Mouse (Mus musculus): ENCODE measurements at regions not wholly inside any gene's neighbourhood (a gene's known extent, or its start where the extent isn't known, plus 50 kb on each side); places are given as distances from the start of the nearest gene placed in this dataset.
"Not testable (repeated sequence)": the region's sequence is repeated elsewhere in the genome, so short reads cannot be mapped to it uniquely, and the experiment has no call there.

DNA sequence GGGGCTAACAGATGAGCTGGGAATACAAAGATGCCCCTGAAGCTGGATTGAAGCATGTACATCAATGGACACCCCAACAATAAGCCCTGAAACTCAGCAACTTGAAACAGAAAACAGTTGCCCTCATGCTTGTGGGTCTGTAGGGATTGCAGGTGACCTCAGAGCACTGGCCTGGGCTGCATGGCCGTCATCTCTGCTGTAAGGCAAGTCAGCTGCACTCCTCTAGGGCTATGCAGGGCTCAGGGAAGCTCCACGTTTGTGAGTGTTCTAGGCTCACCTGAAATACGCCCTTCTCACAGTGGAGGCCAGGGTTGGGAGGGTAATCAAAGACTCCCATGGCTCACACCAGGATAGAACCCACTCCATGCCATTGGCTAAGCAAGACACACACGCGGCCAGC is 292.2 kb upstream of the Kdm8 start:
- DNase-seq (ENCODE audit: extremely low spot score, low read depth, low spot score) = no peak

DNA sequence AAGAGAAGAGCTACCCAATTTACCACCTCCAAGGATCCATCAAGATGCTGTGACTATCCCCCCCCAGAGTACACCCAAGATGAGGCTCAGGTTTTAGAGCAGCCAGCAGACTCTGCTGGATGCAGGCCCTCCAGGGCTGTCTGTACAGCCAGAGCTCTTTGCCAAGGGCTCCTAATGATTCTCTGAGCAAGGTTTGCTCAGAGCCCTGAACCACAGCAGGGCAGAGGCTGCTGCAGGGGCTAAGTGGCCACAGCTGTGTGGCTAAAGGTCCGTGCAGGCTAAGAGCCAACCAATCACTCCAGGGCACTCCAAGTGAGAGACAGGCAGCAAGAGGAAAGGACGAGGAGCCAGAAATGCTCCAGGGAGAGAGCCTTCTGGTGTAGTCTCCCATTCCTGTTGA is 289.2 kb upstream of the Kdm8 start:
- DNase-seq (ENCODE audit: extremely low spot score, low read depth, low spot score) = no peak

DNA sequence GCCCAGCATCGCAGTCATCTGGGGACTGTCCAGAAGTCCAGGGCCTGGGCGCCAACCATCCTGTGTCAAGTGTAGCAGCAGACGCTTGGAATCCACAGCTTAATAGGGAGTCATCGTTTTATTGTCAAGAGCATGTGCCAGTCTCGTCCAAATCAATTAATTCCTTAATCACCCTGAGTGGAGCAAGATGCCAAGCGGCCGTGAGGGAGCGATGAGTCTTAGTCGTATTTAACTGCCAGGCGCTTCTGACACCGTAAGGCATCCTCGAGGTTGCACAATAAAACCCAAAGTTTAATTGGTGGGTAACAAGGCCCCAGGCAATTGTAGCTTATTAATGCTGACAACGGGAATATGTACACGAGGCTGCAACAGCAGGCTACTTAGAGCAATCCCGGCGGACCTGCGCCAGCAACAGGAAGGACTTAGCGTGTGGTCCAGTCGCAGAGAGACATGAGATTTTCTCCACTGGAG is 277.6 kb upstream of the Kdm8 start:
- DNase-seq (ENCODE audit: extremely low spot score, low read depth, low spot score) = no peak

DNA sequence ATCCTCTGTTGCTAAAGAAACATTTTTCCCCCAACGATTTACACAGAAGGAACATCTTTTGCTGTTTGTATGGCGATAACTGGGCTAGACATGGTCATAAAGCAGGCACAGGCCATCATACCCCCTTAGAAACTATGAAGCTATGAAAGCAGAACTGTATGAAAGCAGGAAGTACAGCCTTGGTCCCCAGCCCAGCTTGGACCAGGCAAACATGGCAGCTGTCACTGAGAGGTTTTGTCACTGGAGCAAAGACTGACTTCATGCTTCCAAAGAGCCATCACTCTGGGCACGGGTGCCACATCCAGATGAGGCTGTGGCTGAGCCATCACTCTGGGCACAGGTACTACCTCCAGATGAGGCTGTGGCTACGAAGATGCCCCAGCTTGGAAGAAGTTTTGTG is 276.8 kb upstream of the Kdm8 start:
- DNase-seq (ENCODE audit: extremely low spot score, low read depth, low spot score) = no peak

DNA sequence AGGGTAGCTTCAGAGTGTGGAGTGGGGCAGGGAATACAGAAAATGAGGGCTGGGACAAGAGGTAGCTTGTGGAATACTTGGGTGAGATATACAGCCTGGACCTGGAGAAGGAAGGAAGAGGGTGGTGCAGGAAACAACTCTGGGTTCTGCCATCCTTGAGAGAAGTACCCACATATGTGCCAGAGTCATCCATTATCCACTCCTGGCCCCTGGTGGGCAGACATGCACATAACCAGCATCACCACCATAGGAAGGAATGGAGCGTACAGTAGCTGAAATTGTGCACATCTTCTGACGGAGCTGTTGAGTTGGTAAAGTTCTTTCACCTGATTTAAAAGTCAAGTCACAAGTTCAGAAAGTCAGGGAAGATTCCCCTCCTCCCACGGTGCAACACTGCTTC is 262.9 kb upstream of the Kdm8 start:
- no peak for DNase-seq (ENCODE audit: extremely low spot score, low read depth, low spot score)

DNA sequence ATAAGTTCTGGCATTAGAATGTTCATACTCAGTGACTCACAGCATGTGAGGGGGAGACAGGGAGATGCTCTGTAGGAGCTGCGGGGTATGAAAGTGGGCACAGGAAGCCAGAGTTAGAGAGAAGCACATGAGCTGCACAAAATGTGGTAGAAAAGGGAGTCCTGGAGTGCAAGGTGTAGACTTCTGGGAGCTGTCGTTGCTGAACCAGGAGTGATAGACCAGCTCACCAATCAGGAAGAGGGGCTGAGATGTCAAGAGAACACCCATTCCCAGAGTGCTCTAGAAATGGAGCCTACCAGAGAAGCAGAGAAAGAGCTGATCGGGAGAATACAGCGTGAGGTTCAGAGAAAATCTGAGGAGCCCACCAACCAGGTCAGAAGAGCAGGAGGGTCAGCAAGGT is 262.2 kb upstream of the Kdm8 start:
- no peak for DNase-seq (ENCODE audit: extremely low spot score, low read depth, low spot score)

DNA sequence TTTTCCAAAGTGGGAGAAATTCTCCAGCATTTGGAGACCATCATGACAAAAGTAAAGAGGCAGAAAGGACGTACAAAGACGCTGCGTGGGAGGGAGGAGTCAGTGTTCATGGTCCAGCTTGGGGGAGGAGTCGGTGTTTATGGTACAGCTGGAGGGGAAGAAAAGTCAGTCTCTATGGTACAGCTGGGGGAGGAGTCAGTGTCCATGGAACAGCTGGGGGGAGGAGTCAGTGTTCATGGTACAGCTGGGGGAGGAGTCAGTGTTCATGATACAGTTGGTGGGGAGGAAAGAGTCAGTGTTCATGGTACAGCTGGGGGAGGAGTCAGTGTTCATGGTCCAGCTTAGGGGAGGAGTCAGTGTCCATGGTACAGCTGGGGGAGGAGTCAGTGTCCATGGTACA is 261.5 kb upstream of the Kdm8 start:
- not testable (repeated sequence) for DNase-seq (ENCODE audit: extremely low spot score, low read depth, low spot score)

DNA sequence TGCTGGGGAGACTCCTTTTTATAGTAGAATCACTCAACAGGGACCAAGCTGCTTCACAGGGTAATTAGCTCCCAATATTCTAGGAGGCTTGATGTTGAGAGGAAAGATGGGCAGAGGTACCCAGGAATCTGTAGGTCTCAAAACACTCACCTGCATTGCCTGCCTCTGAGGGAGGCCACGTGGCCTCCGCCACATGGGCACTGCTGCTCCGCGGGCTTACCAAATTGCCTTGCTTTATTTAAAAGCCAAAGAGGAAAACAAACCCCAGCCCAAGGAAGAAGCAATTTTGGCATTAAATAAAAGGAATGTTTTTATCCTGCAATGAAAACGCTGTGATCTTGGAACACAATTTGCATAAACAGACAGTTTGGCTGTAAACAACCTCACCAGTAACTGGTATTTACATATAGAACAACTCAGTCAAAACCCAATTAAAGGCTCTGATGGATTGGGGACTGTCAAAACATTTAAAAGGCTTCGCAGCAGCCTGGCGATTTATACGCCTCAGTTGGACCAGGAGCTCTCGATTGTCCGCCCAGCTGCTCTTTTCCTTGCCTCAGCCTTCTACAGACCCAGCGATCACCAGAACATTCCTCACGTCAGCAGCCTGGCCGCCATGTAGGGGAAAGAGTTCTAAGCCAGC is 259.3 kb upstream of the Kdm8 start:
- no peak for DNase-seq (ENCODE audit: extremely low spot score, low read depth, low spot score)

DNA sequence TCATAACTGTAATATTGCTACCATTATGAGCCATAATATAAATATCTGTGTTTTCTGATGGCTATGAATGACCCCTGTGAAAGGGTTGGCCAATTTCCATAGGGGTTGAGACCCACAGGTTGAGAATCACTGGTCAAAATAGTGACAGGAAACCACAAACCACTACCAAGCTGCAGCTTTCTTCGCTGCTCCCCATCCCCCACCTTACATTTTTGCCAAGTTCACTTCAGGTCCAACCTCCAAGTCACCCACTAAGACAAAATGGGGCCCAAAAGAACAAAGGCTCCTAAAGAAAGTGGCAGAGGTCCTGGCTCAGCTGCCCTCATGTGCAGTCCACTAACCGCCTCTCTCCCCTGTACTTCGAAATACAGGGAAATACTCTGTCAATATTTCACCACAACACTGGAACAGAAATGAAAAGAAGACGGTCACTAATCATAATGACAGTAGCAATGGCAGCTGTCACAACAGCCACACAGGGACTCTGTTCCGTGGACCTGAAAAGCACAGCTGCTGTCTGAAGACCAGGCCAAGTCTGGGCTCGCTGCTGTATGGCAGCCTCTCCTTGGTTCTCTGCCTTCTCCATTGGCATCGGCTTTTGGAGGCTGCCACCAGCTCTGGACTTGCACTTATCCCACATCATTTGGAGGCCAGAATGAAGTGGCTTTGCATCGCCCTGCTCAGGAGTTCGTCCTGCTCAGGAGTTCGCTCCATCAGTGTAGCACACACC is 257.3 kb upstream of the Kdm8 start:
- DNase-seq (ENCODE audit: extremely low spot score, low read depth, low spot score) = no peak

DNA sequence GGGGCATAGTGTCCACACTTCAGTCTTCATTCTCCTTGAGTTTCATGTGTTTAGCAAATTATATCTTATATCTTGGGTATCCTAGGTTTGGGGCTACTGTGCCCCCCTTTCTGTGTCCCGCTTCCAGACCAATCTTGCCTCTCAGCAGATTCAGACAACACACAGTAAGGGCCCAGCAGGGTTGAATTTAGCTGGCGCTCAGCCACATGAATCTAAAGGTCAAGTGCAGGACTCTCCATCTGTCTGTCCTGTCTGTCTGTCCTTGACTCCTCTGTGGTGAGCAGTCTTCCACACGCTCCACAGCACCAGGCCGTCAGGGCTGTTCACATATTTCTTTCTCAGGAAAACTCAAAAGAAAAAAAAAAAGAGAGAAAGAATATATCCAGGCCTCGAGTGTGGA is 255.5 kb upstream of the Kdm8 start:
- DNase-seq (ENCODE audit: extremely low spot score, low read depth, low spot score) = no peak

DNA sequence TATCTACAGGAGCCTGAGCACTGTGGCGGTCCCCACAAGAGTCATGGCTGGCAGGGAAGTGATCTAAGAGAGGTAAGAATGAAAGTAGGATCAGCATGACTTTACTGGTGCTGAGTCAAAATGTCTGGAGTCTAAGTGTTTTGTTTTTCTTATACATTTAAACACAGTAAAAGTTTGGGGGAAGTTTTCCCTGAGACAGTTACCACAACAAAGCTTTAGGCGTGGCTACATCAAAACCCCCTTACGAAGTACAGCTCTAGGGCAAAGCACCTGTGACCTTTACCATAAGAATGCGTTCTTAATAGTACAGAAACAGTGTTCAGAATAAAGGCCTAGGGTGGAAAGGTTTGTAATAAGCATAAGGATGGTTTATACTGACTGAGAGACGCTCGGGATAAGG is 254.4 kb upstream of the Kdm8 start:
- no peak for DNase-seq (ENCODE audit: extremely low spot score, low read depth, low spot score)

DNA sequence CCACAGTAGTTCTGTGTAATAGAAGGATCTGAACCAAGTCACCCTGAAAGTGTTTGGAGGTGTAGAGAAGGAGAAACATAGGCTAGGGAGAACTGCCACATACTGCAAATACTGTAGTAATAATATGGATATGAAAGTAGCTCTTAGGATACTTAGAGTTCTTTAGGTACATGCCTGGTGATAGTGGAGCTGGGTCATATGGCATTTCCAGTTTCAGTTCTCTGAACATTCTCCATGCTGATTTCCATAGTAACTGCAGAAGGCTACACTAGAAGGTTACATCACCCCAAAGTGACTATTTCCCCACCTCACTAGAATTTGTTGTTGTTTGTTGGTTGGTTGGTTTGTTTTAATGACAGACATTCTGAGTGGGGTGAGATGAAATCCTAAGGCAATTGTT is 253.2 kb upstream of the Kdm8 start:
- no peak for DNase-seq (ENCODE audit: extremely low spot score, low read depth, low spot score)

DNA sequence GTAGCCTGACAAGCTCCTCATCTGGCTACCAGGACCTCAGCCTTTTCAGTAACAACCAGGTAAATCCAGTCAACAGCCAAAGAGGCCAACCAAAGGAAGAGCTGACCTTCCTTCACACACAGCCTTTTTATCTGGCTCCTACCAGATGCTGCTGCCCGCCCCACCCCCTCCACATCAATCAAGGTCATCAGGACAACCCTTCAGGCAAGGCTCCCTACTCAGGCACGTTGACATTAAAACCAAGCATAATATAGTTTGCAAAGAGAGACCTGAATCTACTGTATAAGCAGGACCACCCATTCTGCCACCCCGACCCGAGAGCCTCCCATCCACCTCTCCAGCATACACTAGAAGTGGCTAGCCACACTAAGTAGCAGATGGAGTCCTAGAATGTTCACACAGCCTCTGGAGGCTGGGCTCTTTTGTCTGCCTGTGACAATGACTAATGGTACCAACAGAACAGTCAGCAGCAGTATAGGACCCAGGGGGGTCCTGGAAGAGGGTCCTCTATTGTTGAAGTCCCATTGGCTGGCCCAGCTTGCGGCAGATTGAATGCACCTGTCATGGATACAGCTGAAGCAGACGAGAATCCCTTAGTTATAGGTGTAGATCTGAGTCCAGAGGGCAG is 233.0 kb upstream of the Kdm8 start:
- no peak for DNase-seq (ENCODE audit: extremely low spot score, low read depth, low spot score)

DNA sequence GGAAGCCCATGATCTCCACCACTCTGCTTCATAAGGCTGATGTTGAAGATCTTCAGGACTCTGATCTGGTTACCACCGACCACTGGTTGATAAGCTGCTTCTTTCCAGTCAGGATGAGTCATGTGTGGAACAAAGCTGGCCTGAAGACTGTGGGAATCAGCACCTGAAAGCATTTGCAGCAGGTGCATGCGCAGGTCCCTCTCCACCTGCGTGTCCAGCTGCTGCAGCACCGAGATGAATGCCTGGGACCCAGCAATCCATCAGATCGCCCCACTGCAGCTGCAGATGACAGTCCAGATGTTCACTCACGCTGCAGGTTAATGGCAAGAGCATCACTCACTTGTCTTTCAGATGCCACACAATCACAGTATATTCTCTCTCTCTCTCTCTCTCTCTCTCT is 230.4 kb upstream of the Kdm8 start:
- no peak for DNase-seq (ENCODE audit: extremely low spot score, low read depth, low spot score)

DNA sequence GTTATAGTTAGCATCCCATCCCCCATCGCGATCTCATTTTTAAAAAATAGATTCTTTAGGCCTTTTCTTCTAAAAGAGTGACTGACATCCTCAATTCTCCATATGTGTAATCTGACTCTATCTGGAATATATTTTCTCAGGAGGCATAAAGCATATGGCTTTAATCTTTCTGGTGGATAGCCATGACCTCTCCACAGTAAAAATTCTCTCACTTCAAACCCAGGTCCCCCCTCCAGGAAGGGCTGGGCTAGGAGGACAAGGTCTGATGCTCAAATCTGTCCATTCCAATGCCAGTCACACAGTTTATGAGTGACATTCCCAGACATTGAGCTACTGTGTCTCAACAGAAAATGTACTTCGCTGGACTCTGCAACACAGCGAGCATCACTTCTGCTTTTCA is 226.8 kb upstream of the Kdm8 start:
- no peak for DNase-seq (ENCODE audit: extremely low spot score, low read depth, low spot score)

DNA sequence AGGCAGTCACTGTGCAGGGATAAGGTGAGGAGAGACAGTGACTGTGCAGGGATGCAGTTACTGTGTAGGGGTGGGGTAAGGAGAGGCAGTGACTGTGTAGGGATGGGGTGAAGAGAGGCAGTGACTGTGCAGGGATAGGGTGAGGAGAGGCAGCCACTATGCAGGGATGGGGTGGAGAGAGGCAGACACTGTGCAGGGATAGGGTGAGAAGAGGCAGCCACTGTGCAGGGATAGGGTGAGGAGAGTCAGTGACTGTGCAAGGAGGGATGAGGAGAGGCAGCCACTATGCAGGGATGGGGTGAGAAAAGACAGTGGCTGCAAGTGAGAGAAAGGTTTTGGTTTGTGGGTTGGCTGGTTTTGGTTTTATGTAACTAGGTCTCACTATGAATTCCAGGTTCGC is 221.8 kb upstream of the Kdm8 start:
- no peak for DNase-seq (ENCODE audit: extremely low spot score, low read depth, low spot score)

DNA sequence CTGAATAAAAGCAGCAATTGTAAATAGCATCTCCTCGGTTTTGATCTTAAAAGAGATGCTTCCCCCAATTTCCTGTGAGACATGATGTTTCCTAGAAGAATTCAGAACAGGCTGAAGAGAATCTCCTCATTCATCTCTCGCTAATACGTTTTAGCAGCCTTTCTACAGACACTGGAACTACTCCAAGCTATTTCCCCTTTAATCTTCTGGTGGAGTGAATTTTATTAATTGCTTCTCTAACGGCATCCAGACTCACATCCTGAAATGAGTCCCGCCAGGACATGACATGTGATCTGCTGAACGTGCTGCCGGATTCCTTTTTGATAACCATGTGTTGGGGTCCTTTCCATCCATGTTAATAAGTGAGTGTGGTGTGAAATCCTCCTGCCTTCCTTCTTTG is 209.6 kb upstream of the Kdm8 start:
- no peak for DNase-seq (ENCODE audit: extremely low spot score, low read depth, low spot score)

DNA sequence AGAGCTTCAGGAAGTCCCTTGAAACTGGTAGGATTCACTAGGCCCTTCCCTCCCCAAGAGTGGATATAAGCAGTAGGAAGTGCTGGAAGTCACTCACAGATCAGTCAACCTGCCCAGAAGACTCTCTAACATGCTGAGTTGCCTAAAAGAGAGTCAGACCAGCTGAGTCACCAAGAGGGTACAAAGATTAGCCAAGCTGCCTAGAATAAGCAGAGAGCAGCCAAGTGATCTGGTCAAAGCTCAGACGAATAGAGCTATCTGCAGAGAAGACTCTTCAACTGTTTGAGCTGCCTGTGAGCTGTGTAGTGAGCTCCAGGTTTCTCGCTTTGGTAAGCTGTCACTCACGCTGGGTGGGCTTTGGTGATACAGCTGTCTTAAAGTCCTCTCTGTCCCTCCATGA is 207.4 kb upstream of the Kdm8 start:
- no peak for DNase-seq (ENCODE audit: extremely low spot score, low read depth, low spot score)

DNA sequence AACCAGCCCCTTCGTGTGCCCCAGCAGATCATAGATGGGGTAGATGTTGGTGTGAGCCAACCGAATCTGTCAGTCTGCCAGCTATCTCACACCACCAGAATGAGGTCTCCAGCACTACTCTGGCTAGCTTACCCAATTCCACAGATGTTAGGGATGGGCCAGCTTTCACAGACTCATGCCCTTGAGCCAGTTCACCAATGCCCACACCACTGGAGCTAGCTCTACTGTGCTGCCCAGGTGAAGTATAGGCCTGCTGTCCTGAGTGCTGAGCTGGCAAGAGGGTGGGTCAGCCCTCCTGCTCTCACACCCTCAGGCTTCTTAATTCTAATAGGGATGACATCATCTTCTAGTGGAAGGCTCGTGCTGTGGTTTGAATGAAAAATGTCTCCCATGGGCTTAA is 201.5 kb upstream of the Kdm8 start:
- no peak for DNase-seq (ENCODE audit: extremely low spot score, low read depth, low spot score)

DNA sequence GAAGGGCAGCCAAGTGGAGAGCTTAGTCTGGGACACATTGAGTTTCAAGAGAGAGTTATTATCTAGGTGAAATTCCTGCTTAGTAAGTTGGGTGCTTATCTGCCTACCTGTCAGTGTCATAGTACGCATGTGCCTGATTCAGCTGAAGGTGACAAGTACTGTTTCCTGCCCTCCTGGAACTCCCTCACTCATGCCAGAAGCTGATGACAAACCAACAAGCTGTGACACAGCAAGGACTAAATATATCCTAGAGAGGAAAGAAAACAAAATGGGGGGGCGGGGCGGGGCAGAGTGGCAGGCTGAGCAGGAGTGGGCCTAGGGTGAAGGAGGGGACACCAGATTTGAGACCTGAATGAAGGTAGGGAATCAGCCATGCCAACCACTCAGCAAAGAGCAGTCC is 196.1 kb upstream of the Kdm8 start:
- no peak for DNase-seq (ENCODE audit: extremely low spot score, low read depth, low spot score)

DNA sequence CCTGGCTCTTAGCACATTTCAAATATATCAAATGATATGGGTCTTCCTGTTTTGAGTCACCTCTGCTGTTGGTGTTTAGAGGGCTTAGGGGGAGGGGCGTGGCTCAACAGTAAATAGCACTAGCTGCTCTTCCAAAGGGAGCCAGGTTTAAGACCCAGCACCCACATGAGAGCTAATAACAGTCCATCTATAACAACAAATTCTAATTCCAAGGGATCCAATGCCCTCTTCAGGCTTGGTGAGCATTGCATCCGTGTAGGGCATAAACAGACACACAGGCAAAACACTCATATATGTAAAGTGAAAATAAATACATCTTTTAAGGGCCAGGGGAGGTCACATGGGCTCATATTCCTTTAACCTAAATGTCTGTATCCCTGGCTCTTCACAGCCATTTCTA is 194.1 kb upstream of the Kdm8 start:
- no peak for DNase-seq (ENCODE audit: extremely low spot score, low read depth, low spot score)

DNA sequence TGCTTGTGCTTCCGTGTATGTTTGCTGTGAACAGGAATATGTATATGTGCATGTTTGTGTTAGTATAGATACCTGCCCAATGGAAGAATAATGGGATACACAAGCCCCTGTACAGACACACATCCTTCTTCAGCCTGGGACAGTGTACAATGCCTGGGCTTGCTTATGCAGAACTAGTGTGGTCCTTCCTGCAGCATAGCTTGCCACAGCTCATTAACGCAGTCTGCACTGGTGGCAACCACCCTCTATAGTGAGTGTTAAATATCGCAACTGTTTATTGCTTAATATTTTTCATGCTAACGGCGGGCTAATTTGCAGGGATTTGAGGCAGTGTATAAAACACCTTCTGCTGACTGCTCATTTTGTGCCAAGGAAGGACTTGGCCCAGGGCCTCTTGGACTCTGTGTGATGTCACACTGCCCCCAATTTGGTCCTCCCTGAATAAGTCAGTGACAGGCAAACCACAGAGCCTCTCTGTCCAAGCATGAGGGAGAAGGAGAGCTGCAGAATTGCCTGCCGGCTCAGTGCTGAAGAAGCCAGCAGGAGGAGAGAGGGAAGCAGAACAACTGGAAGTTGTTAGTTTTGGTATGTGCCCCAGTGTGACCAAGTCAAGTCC is 193.4 kb upstream of the Kdm8 start:
- no peak for DNase-seq (ENCODE audit: extremely low spot score, low read depth, low spot score)
